Mouse (Mus musculus) retina, embryonic 14.5 days (tissue): ENCODE measurements at regions not wholly inside any gene's neighbourhood (a gene's known extent, or its start where the extent isn't known, plus 50 kb on each side); places are given as distances from the start of the nearest gene placed in this dataset.

Experiments
- DNase-seq: peaks from one replicate; pipeline ENCODE4 v3.0.0-alpha.2; 2015; ENCODE audit warnings: low spot score

DNA sequence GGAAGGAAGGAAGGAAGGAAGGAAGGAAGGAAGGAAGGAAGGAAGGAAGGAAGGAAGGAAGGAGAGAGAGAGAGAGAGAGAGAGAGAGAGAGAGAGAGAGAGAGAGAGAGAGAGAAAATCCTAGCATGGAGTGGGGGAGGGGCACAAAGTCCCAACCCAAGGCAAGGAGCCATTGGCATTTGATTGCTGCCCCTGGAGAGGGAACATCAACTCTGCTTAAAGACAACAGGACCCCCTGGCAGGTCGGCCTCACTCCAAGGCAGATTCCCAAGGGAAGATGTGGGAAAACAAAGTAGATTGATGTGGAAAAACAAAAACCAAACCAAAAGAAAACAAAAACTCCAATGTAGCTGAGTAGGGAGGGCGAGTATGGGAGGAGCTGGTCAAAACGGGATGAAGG is 49.9 kb upstream of the Fzd10 start:
- DNase-seq, result no peak

DNA sequence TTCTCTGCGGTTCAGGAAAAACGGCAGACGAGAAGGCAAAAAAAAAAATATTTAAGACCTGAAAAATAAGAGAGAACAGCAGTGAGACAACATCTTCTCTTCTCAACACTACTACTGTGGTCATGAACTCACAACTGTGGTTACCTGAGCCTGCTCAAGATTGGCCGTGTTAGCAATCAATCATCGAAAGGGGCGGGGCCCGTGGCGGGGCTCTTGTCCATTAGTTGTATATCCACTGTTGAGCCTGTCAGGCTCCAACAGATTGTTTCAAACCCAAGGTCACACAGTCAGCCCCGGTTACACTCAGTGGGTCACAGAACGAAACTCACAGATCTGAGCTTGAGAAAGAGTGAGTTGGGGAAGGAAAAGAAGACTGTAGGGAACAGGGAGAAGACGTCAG is 50.8 kb upstream of the Fzd10 start:
- no peak for DNase-seq

DNA sequence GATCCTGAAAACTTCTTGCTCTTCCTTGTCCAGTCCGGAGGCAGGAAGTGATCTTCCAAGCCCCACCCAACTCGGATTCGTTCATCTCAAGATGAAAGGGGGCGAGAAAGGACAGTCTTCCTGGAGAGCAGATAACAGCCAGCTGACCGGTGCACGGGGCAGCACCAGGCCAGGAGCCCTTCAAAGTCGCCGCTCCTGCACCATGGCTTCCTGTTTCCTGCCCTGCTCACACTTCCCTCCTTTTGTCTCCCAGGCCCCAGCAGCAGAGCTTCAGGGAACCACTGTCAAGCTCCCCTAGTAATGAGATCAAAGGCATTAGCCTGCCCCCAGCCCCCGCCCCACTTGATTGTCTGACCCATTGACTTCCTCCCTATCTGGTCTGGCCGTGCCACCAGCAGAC is 58.6 kb upstream of the Fzd10 start:
- DNase-seq, result no peak

DNA sequence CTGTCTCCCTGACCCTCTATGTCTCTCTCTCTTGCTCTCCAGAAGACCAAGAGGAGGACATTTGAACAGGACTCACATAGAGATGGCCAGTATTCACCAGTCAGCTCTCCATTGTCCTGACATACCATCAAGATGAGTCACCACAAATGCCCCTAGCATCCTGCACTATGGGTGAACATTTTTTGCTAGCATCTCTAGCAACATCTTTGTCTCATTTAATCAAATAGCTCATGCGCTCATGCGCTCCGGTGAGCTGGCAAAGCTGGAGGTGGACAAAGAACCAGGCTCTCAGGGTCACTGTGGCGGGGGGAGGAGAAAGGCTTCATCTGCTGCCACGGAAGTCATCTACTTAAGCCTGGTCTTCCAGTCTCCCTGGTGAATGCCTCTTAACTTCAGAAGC is 62.0 kb upstream of the Fzd10 start:
- peak; percentile 45 for DNase-seq

DNA sequence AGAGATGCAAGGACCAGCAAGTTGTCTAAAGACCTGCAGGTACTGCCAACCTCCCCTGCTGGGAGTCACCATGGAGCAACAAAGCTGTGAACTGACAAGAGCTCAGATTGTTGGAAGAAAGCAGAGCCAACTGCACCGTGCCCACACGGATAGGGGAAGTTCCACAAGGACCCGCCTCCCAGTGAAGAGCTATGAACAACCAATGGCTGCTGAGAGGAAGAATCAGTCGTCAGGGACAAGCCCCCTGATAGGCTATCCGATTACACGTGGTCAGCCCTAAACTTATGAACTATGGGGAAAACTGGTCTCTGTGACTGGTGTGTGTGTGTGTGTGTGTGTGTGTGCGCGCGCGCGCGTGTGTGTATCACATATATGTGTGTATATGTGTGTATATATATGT is 63.4 kb upstream of the Fzd10 start:
- DNase-seq, result peak; percentile 37

DNA sequence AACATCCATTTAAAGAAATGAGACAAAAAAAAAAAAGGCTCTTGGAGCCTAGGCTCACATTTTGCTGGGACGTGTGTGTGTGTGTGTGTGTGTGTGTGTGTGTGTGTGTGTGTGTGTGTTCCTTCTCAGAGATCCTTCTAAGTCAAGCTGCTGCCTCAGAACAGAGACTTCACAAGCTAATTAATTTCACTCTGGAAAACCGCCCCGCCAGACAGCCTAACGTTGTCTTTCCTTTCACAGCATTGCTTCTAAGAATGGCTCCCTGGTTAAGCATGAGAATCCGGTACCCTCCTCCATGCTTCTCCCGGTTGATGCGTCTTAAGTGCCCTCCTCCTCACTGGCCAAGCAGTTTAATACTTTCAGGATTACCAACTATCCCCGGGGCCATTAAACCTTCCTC is 64.3 kb upstream of the Fzd10 start:
- DNase-seq, result peak; percentile 19

DNA sequence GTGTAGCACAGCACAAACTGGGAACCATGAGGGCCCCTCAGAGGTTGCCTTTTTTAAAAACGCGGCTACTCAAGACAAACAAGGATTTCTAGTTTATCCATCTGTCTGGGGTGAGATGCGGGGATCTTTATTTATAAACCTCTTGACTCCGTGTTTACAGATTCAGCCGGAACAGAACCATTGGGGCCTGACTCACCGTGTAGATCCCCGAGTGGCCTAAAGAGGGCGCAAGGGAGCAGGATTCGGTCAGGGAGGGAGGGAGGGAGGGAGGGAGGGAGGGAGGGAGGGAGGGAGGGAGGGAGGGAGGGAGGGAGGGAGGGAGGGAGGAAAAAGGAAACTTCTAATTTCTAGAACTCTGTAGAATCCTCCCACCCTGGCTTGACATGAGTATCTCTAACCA is 73.4 kb upstream of the Fzd10 start:
- peak; percentile 48 for DNase-seq

DNA sequence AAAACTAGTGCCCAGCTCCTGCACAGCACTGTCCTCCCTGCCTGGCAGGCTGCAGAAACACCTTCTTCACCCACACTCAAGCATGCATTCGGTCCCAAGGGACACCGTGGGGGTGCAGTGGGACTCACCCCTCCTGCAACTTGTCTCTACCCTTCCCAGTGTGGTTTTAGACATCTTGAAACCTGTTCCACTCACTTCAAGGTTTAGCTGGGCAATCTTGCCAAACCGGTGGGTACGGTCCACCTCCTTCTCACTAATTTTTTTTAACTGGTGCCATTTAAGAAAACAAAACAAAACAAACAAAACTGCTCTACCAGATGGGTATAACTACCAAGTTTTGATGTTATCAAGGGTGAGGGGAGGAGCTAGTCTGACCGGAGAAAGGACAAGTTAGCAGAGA is 74.2 kb upstream of the Fzd10 start:
- DNase-seq, result no peak

DNA sequence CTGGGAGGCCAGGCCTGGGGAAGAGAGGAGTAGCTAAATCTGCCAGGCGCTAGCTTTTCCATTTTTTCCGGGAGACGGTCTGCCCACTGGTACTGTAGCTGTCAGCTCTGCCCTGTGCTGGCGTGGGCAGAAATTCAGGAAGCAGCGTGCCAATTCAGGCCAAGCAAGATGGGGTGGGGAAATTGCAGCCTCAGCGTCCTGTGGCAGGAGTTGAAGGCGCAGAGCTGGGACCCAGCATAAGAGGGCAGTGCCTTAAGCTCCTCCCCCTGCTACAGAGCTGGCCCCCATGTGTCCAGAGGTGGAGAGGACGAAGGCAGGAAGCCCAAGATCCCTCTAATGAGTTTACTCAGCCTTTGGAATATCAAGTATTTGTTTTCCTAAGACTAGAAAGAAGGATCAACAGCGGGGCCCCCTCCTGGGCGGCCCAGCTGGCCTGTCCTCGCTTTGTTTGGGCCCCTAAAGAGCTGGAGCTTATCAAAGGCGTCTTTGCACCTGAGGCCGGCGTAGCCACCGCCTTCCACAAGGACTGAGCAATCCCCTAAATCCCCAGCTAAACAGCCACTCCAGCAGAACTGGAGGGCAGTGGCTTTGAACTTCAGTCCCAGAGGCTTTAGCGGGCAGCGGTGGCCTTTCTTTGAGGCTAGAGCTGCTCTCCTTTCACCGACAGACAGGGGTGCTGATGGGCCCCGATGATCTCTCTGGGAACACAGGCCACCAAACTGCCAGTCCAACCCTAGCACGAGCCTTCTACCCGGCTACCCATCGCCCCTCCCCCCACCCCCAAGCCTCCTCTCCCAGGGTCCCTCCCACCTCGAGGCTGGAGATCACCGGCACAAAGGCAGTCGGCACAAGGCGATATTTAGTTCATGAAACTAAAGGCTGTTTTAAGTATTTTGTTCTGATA is 76.0 kb upstream of the Fzd10 start:
- peak; percentile 24 for DNase-seq

DNA sequence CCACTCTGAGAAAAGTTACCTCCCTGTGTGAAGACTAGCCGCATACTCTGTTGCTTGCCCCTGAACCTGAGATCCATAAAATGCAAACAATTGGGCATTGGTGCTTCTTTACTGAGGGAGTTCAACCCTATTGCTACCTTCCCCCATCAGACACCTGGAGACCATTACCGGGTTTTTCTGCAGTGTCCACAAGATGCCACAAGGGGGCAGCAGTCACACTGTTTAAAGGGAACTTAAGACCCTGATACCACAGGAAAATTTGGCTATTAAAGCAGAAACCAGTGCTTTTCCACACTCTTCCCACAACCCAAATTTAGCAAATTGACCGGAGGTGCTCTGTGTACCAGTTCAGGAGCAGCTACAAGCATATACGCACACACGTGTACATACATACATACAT is 78.0 kb upstream of the Fzd10 start:
- peak; percentile 89 for DNase-seq

DNA sequence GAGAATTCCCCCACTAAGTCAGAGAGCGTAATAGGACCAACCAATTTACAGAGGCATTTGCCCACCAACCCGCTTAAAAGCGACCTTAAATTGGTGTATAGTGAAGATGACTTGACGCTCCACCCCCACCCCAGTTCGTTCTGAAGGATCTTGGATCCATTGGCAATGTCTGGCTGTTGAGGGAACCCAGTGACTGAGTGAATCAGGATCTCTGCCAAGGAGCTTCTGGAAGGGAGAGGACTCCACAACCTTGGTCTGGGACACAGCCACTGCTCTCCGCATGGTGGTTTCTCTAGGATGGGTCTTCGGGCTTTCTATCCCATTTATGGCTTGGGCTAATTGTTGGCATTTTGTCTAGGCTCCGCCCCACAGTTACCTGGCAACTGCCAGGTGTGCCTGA is 83.3 kb upstream of the Fzd10 start:
- no peak for DNase-seq

DNA sequence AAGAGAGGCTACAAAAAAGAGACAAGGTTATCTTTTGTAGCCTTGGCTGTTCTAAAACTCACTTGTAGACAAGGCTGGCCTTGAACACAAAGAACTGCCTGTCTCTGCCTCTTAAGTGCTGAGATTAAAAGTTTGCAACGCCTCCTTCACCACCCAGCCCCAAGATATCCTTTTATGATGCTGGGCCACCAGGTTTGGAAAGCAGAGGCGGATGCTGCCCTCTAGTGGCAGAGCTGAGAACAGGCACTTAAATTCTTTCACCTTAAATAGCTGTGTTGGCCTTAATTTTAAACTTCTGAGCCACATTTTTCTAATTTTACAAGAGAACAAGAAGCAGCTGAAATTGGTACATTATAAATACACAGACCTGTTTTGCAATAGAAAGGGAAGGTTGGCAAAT is 82.5 kb upstream of the Tmem132d start:
- peak; percentile 79 for DNase-seq

DNA sequence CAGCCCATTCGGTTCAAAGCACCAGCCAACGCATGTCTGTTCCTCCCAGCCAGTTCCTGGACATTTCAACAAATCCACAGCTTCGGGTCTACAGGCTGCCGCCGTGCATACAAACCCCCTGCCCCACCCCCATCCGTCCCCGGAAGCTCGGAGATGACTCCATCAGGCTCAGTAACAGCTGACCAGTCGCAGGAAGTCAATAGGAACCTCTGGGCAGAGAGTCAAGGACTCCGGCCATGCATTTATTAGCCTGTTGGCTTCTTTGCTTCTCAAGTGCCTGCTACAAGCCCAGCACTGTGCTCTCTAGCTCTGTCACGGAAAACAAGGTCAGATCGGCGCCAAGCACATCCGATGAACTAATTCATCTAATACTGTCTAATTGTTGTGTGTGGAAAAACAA is 80.4 kb upstream of the Tmem132d start:
- DNase-seq, result no peak

DNA sequence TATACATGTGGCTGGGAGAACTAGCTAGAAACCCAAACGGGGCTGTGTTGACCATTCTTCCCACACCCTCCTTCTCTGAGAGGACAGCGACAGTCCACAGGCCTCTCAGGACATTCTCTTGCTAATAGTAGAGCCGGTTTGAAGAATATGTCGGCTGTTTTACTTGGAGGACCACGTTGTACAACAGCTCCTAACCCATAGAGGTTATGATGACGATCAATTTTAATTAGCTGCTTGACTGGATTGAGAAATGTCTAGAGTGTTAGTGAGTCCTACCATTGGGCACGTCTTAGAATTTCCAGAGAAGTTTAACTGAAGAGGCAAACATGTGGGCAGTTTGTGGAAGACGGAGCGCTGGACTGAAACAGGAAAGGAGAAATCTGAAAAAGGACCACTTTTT is 79.7 kb upstream of the Tmem132d start:
- DNase-seq, result no peak

DNA sequence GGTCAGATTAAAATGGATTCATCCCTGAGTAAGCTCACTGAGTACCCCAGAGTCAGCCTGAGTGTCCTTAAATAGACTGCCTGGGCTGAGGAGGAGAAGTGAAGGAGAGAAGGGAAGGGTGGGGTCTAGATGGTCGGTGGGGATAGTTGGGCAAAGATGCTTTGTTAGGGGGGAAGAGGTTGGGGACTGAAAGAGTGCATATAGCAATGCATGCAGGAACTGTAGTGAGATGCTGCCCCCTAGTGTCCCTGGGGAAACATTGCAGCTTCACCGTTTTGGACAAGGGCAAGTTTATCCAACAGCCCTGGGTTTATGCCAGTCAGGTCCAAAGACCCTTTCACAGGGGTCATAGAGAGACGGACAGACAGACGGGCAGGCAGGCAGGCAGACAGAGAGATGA is 71.6 kb upstream of the Tmem132d start:
- peak; percentile 84 for DNase-seq

DNA sequence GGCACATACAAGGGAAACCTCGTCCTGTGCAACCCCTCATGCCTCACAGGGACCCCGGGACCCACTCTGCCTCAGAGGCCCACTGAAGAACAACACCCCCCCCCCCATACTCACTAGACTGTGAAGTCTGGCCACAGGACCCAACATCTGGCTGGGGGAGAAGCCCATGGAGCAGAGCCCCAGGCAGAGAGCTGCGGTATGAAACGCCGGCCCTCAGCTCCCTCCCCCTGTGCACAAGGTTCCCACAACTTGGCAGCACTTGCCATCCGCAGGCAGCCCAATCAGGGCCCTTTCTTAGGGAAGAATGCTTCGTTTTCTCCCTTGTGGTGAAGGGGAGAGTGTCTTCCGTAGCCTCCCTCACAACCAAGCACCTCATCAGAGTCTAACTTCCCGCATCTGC is 66.6 kb upstream of the Tmem132d start:
- no peak for DNase-seq

DNA sequence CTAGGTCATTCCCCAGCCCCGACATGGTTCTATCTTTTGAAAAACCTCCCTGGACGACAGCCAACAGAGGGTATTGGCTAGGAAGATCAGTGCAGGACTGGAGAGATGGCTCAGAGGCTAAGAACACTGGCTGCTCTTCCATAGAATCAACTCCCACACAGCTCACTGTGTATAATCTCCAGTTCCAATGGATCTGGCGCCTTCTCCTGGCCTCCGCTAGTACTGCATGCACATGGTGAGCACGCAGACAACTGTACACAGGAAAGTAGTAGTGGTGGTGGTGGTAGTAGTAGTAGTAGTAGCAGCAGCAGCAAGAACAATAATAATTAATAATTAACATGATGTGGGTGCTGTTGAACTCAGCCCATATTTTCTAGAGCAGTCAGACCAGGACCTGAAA is 66.2 kb upstream of the Tmem132d start:
- peak; percentile 52 for DNase-seq

DNA sequence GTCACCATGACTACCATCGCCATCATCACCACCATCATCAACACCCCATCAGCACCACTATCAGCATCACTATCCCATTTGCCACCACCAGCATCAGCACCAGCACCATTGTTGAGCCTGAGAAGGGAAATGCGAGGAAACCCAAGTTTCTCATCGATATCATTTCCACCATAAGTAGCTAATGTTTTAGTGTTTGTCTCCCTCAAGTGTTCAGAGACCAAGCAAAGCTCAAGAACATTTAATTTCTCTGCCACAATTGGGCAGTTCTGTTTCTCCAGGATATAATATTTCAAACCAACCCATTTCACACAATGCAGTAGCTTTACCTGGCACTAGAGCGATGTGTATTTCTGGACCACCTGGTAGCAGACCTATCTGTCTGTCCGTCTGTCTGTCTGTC is 59.7 kb upstream of the Tmem132d start:
- DNase-seq, result no peak

DNA sequence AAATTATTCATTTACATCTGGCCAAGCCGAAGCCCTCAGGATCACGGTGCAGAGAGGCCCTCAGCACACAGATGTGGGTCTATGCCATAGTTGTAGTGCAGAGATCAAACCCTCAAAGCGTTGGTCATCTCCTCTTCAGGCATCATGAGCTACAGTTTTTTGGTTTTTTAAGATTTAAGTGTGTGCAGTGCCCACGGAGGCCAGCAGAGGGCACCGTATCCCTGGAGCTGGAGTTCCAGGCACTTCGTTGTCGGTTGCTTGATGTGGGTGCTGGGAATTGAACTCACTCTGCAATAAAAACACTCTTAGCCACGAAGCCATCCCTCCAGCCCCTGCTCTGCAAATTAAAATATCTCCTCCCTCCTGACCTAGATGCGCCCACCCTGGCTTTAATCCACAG is 58.3 kb upstream of the Tmem132d start:
- DNase-seq, result peak; percentile 46

DNA sequence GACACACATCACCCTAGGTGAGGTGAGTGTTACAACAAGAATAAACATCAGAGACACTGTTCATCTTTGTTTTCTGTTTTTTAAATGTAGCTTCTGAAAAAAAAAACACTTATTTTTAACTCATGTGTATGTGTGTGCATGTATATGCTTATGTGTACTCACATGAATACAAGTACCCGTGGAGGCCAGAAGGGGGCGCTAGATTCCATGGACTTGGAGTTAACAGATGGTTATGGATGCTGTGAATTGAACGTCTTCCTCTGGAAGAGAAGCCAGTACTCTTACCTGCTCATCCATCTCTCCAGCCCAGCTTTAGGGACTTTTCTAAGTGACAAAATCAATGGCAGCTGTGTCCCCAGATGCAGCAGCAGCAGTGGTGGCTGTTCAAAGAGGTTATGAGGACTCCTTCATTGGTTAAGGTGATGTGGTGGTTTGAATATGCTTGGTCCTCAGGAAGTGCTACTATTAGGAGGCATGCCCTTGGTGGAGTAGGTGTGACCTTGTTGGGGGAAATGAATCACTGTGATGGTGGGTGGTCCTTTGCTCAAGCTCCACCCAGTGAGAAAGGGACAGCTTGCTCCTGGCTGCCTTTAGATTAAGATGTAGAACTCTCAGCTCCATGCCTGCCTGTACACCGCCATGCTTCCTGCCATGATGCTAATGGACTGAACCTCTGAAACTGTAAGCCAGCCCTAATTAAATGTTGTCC is 56.1 kb upstream of the Tmem132d start:
- no peak for DNase-seq

DNA sequence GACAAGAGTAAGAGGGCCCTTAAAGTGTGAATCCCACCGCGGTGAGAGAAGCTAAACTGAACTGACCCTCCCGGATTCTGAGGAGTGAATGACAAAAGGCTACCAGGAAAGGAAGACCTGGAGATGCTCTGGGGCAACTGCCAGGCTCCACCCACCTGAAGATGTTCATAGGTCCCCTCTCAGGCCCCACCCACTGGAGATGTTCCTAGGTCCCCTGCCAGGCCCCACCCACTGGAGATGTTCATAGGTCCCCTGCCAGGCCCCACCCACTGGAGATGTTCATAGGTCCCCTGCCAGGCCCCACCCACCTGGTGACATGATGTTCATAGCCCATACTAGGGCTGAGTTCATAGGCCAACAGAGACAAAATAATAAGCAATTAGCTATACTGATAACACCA is 54.5 kb upstream of the Tmem132d start:
- no peak for DNase-seq

DNA sequence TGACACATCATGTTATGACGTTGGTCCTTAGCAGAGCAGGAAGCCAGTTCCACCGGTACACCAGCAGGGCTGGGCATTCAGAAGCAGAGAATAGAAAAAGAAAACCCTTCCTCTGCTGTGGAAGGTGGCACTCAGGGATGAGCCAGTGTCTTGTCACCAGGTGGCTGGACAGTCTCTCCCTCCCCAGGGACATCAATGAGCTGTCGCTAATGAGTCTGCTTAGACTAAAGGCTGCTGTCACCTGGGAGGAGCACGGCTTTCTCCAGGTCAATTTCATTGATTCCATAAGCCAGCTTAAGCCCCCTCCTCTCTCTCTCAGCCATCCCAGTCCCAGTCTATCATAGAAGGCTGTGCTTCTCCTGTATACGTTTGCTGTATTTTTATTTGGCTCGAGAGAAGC is 51.2 kb upstream of the Tmem132d start:
- DNase-seq, result peak; percentile 53

DNA sequence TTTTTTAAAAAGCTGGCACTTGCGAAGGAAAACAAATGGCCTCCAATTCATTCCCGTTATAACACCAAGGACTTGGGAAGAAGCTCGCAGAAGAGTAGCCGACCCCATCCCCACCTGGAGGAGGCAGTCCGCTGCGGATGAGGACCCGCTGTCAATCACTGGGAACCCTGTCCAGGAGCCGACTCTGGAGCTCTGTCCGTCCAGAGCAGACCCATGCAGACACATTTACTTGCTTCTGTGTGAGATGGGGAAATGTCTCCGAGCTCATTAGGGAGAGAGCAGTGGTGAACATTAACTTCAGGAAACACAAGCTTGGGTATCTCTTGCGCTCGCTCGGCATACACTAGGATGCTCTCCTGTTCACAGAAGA is 50.5 kb upstream of the Tmem132d start:
- DNase-seq, result peak; percentile 42
